Mouse (Mus musculus): Measurements from ENCODE around the gene Irak2. TPM values are rescaled to one million over a fixed set of nuclear protein-coding genes. Genes with fewer than 3 reads are reported as not detected.

Gene Irak2
- polyA plus RNA-seq, 1 experiment from 2014 or later: 5.3 TPM

GRCm38 (mm10) chr6:113643021-113643420, 4.8 kb downstream of the Irak2 start:
- 83% methylated on average over 4 of the region's 4 CpGs for WGBS
- Histone ChIP-seq H3K9ac (no peak overlapping the region), H3K36me3 (no peaks in the 10 kb centered on the region), H3K4me1 (0 out of 2 replicates have a peak, but pooled peaks cover 2% of the 10 kb centered on the region), H3K27ac (no peak overlapping the region), H3K4me2 (no peak overlapping the region), H3K27me3 (no peaks in the 10 kb centered on the region), H3K9me3 (replicated peaks) (no peaks in the 10 kb centered on the region), H3K4me3 (replicated peaks) (no peak overlapping the region)
- no peak for ATAC-seq (replicated peaks; ENCODE audit: low FRiP score)

GRCm38 (mm10) chr6:113643967-113644366, 5.7 kb downstream of the Irak2 start:
- Histone ChIP-seq H3K9ac (no peak overlapping the region), H3K4me1 (no peaks in the 10 kb centered on the region), H3K27me3 (no peaks in the 10 kb centered on the region), H3K4me3 (replicated peaks) (no peak overlapping the region), H3K27ac (peak overlapping the region; percentile 78; the same call in 1 of the 2 replicates), H3K9me3 (replicated peaks) (no peaks in the 10 kb centered on the region), H3K36me3 (no peaks in the 10 kb centered on the region), H3K4me2 (no peak overlapping the region)
- WGBS: 88% methylated on average over 2 of the region's 2 CpGs
- no peak for ATAC-seq (replicated peaks; ENCODE audit: low FRiP score)

GRCm38 (mm10) chr6:113644808-113645207, 6.5 kb downstream of the Irak2 start:
- no peak overlapping the region for H3K4me2 ChIP-seq
- no peaks in the 10 kb centered on the region for H3K36me3 ChIP-seq
- no peaks in the 10 kb centered on the region for H3K4me1 ChIP-seq
- H3K4me3 ChIP-seq (replicated peaks): no peak overlapping the region
- peak overlapping the region; percentile 78 for H3K27ac ChIP-seq
- ATAC-seq (replicated peaks; ENCODE audit: low FRiP score): no peak
- H3K9ac ChIP-seq: no peak overlapping the region
- no peaks in the 10 kb centered on the region for H3K27me3 ChIP-seq
- WGBS: 84% methylated on average over 8 of the region's 8 CpGs
- H3K9me3 ChIP-seq (replicated peaks): no peaks in the 10 kb centered on the region

GRCm38 (mm10) chr6:113649346-113650196, 11.3 kb downstream of the Irak2 start:
- Histone ChIP-seq H3K27me3 (no peaks in the 10 kb centered on the region), H3K4me2 (no peak overlapping the region), H3K36me3 (no peaks in the 10 kb centered on the region), H3K4me3 (replicated peaks) (no peak overlapping the region), H3K27ac (no peak overlapping the region), H3K9me3 (replicated peaks) (no peaks in the 10 kb centered on the region), H3K4me1 (no peaks in the 10 kb centered on the region), H3K9ac (no peak overlapping the region)
- 86% methylated on average over 7 of the region's 7 CpGs for WGBS
- no peak for ATAC-seq (replicated peaks; ENCODE audit: low FRiP score)

GRCm38 (mm10) chr6:113650197-113650640, 12.0 kb downstream of the Irak2 start:
- no peak overlapping the region for H3K9ac ChIP-seq
- no peak overlapping the region for H3K4me3 ChIP-seq (replicated peaks)
- H3K9me3 ChIP-seq (replicated peaks): no peaks in the 10 kb centered on the region
- no peak overlapping the region for H3K27ac ChIP-seq
- WGBS: 58% methylated on average over 4 of the region's 4 CpGs
- H3K36me3 ChIP-seq: no peaks in the 10 kb centered on the region
- no peak overlapping the region for H3K4me2 ChIP-seq
- H3K27me3 ChIP-seq: no peaks in the 10 kb centered on the region
- H3K4me1 ChIP-seq: peaks cover 4% of the 10 kb centered on the region; the same call in 1 of the 2 replicates
- no peak for ATAC-seq (replicated peaks; ENCODE audit: low FRiP score)

GRCm38 (mm10) chr6:113651626-113652025, 13.4 kb downstream of the Irak2 start:
- Histone ChIP-seq H3K4me3 (replicated peaks) (no peak overlapping the region), H3K9me3 (replicated peaks) (no peaks in the 10 kb centered on the region), H3K4me1 (peaks cover 7% of the 10 kb centered on the region; the same call in 1 of the 2 replicates), H3K36me3 (no peaks in the 10 kb centered on the region), H3K27me3 (no peaks in the 10 kb centered on the region), H3K9ac (no peak overlapping the region), H3K27ac (no peak overlapping the region), H3K4me2 (no peak overlapping the region)
- no peak for ATAC-seq (replicated peaks; ENCODE audit: low FRiP score)
- WGBS: 66% methylated on average over 3 of the region's 3 CpGs

- H3K9ac ChIP-seq: no peak overlapping the region
- H3K36me3 ChIP-seq: no peaks in the 10 kb centered on the region
- no peaks in the 10 kb centered on the region for H3K27me3 ChIP-seq
- no peak overlapping the region for H3K27ac ChIP-seq
- peaks cover 21% of the 10 kb centered on the region for H3K4me1 ChIP-seq
- H3K4me3 ChIP-seq (replicated peaks): no peak overlapping the region
- H3K4me2 ChIP-seq: no peak overlapping the region
- no peaks in the 10 kb centered on the region for H3K9me3 ChIP-seq (replicated peaks)
- ATAC-seq (replicated peaks; ENCODE audit: low FRiP score): no peak
- 90% methylated on average over 7 of the region's 7 CpGs for WGBS
Observed at GRCm38 (mm10) chr6:113653551-113653950, 15.3 kb downstream of the Irak2 start.

- no peak overlapping the region for H3K9ac ChIP-seq
- H3K4me1 ChIP-seq: peaks cover 26% of the 10 kb centered on the region
- H3K27me3 ChIP-seq: no peaks in the 10 kb centered on the region
- no peak for ATAC-seq (replicated peaks; ENCODE audit: low FRiP score)
- 66% methylated on average over 8 of the region's 8 CpGs for WGBS
- H3K9me3 ChIP-seq (replicated peaks): no peaks in the 10 kb centered on the region
- no peak overlapping the region for H3K4me3 ChIP-seq (replicated peaks)
- H3K36me3 ChIP-seq: no peaks in the 10 kb centered on the region
- no peak overlapping the region for H3K4me2 ChIP-seq
- no peak overlapping the region for H3K27ac ChIP-seq
Observed at GRCm38 (mm10) chr6:113654102-113654501, 15.8 kb downstream of the Irak2 start.

GRCm38 (mm10) chr6:113654753-113655397, 16.6 kb downstream of the Irak2 start:
- Histone ChIP-seq H3K4me1 (peaks cover 34% of the 10 kb centered on the region), H3K27ac (no peak overlapping the region), H3K9ac (no peak overlapping the region), H3K36me3 (no peaks in the 10 kb centered on the region), H3K9me3 (replicated peaks) (no peaks in the 10 kb centered on the region), H3K27me3 (no peaks in the 10 kb centered on the region), H3K4me2 (no peak overlapping the region), H3K4me3 (replicated peaks) (no peak overlapping the region)
- ATAC-seq (replicated peaks; ENCODE audit: low FRiP score): no peak
- WGBS: 42% methylated on average over 16 of the region's 16 CpGs

- 90% methylated on average over 3 of the region's 3 CpGs for WGBS
- ATAC-seq (replicated peaks; ENCODE audit: low FRiP score): no peak
Observed at GRCm38 (mm10) chr6:113655475-113655874, 17.2 kb downstream of the Irak2 start.

GRCm38 (mm10) chr6:113656847-113657246, 18.6 kb downstream of the Irak2 start:
- no peaks in the 10 kb centered on the region for H3K36me3 ChIP-seq
- no peaks in the 10 kb centered on the region for H3K27me3 ChIP-seq
- no peak overlapping the region for H3K4me3 ChIP-seq (replicated peaks)
- ATAC-seq (replicated peaks; ENCODE audit: low FRiP score): no peak
- no peak overlapping the region for H3K9ac ChIP-seq
- H3K4me1 ChIP-seq: peaks cover 53% of the 10 kb centered on the region
- 74% methylated on average over 6 of the region's 6 CpGs for WGBS
- 0 out of 2 replicates have a peak overlapping the region, but pooled peaks have one; percentile 37 for H3K27ac ChIP-seq
- H3K4me2 ChIP-seq: no peak overlapping the region
- H3K9me3 ChIP-seq (replicated peaks): no peaks in the 10 kb centered on the region

More at GRCm38 (mm10) chr6:113655475-113655874, 17.2 kb downstream of the Irak2 start:
- peaks cover 39% of the 10 kb centered on the region for H3K4me1 ChIP-seq
- H3K27ac ChIP-seq: no peak overlapping the region
- no peak overlapping the region for H3K9ac ChIP-seq
- H3K4me2 ChIP-seq: no peak overlapping the region
- no peaks in the 10 kb centered on the region for H3K9me3 ChIP-seq (replicated peaks)
- H3K27me3 ChIP-seq: no peaks in the 10 kb centered on the region
- no peak overlapping the region for H3K4me3 ChIP-seq (replicated peaks)
- H3K36me3 ChIP-seq: no peaks in the 10 kb centered on the region

GRCm38 (mm10) chr6:113658226-113658625, 20.0 kb downstream of the Irak2 start:
- peak overlapping the region; percentile 72 for H3K27ac ChIP-seq
- H3K4me3 ChIP-seq (replicated peaks): no peak overlapping the region
- H3K36me3 ChIP-seq: no peaks in the 10 kb centered on the region
- ATAC-seq (replicated peaks; ENCODE audit: low FRiP score): no peak
- H3K9ac ChIP-seq: no peak overlapping the region
- H3K27me3 ChIP-seq: no peaks in the 10 kb centered on the region
- WGBS: 58% methylated on average over 3 of the region's 3 CpGs
- H3K4me2 ChIP-seq: no peak overlapping the region
- peaks cover 57% of the 10 kb centered on the region for H3K4me1 ChIP-seq
- no peaks in the 10 kb centered on the region for H3K9me3 ChIP-seq (replicated peaks)
